Mouse (Mus musculus) B cell, adult 2 months (primary cell): Measurements from ENCODE around the gene Tbc1d16.
"Not testable (repeated sequence)": the region's sequence is repeated elsewhere in the genome, so short reads cannot be mapped to it uniquely, and the experiment has no call there.

Experiments
- DNase-seq, 2 experiments: peaks; one replicate each; pipeline ENCODE4 v3.0.0; 2022

The Tbc1d16 gene

DNA sequence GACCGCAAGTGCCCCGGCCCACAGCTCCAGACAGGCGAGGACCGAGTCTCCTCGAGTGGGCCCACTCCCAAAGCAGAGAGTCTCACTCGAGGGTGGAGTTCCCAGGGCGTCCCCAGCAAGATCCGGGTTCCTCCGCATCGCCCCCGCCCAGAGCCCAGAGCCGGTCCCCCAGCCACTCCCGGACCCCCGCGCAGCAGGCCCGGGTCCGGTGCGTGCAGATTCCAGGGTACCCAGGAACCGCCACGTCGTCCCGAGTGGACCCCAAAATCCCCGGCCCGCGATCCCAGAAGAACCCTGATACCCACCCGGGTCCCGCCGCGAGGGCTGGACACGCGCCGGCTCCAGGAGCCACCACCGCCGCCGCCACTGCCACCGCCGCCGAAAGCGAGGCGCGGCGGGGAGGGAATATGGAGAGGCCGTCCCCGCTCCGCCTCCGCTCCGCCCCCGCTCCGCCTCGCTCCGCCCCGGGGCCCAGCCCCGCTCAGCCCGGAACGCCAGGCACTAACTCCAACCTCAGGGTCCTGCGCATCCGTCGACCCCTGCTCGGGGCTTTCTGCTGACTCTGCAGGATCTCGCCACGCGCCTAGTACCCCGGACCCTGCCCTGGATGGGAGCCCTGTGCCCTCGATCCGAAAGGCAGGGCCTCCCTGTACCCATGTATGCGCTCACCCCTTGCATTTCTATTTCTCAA, at the start of gene Tbc1d16, which contains the start of gene Ccdc40:
Gene Tbc1d16, minus strand, starts transcription at position 409 of the 691 bp plus-strand sequence.
Gene Ccdc40, plus strand, starts transcription at position 482 of the 691 bp plus-strand sequence.
- DNase-seq: peak; percentile 69 to 71

DNA sequence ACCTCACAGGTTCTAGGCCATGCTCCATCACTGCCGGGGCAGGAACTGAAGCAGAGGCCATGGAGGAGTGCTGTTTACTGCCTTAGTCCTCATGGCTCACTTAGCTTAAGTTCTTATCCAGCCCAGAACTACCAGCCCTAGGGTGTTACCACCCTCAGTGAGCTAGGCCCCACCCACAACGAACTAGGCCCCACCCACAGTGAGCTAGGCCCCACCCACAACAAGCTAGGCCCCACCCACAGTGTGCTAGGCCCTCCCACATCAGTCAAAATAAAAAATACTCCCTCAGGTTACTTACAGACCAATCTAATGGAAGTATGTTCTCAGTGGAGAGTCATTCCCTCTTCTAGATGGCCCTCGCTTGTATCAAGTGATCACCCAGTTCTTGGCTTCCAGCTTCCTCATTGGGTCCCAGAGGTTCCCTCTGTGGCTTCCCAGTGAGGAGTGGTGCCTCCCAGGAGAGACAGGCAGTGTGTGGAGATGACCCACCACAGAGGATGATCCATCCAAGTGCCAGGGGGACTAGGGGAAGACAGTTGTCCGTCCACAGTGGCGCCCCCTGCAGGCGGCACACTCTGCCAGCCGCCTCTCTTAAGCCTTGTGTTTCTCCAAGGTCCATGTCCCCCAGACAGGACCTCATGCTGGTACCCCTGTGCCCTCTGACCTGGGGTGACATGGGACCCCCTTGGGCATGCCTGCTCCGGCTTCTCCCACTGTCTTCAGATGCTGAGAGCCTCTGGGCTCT, 45.1 kb upstream of the Tbc1d16 start:
- DNase-seq: peak; percentile 51 to 56

DNA sequence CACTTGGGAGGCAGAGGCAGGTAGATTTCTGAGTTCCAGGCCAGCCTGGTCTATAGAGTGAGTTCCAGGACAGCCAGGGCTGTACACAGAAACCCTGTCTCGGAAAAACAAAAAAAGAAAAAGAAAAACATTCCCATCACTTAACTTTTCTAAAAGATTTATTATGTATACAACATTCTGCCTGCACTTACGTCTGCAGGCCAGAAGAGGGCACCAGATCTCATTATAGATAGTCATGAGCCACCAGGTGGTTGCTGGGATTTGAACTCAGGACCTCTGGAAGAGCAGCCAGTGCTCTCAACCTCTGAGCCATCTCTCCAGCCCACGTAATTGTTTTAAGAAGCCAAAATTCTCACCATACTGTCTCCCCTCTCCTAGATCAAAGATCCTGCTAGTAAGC, 44.2 kb upstream of the Tbc1d16 start:
- DNase-seq: peak in 1 of 2 experiments; percentile 33

DNA sequence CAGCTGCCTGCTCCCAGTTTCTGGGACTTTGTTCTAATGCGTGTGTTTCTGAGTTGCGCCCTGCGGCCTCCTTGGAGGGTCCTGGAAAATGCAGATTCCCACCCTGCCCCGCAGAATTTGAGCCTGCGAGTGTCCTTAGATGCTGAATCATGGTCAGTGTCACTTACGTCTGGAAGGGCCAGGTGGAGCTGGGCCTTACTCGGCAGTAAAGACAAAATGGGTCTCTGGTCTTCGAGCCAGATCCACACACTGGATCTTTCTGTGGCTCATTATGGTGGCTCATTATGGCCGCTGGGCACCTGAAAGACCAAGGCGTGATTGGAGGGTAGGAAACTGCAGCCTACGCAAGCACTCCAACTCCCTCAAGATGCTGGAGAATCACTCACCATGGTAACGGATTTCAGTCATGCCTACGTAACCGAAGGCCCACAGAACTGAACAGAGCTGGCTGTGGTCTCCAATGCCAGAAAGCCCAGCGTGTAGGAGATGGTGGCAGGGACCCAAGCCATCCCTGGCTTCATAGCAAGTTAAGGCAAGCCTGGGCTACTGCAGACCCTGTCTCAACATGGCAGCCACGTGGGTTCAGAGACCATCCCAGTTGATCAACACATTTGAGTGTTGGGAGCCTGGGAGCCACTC, 40.4 kb upstream of the Tbc1d16 start:
- DNase-seq: no peak

DNA sequence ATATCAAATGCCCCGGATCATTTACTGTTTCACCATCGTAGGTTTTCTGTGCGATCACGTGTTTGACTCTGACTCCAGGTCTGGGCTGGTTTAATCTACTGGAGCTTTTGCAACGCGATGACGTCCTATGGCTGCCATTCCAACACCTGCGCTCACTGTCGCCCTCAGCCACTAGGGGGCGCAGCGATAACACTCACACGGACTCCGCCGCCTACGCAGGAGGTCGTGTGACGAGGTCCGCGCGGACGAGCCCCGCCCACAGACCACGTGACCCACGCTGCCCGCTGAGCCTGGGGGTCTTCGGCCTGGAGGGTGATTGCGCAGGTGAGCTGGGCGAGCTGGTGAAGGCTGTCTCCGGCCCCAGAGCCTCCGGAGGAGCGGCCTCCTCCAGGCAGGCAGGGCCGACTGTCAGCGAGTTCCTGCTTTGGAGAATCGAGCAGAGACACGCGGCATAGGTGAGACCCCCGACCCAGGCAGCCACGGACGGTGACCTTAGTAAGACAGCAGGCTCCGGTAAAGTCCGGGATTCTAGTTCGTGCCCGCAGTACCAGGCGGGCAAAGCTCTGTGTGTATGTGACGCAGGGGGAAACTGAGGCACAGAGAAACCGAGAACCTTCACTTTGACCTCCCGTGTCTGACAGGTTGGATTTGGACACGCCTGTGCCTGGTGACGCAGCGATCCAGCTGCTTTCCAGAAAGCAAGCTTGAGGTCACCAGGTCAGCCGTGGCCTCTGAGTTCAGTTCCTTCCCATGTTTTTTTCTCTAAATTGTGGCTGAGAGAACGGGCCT, 39.7 kb upstream of the Tbc1d16 start, which contains the start of gene Gaa:
Gene Gaa, plus strand, starts transcription at position 120 of the 789 bp plus-strand sequence.
- peak; percentile 98 to 99 for DNase-seq

DNA sequence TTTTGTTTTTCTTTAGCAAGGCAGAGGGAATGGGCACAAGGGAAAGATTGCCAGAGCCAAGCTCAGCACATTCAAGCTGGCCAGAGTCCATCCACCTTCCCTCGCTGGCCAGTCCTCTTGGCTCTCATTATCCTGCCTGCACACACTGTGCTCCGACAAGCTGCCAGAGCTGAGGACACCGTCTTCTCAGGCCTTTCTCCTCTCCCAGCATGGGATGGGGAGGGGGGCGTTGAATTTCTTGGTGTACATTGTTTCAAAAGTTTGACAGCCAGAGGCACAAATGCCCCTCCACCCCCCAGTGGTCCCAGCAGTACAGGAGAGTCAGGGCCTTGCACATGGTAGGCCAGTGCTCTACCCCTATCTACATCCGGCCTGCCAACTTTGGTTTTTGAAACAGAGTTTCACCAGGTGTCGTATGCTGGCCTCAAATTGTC, 39.0 kb upstream of the Tbc1d16 start:
- DNase-seq: no peak

DNA sequence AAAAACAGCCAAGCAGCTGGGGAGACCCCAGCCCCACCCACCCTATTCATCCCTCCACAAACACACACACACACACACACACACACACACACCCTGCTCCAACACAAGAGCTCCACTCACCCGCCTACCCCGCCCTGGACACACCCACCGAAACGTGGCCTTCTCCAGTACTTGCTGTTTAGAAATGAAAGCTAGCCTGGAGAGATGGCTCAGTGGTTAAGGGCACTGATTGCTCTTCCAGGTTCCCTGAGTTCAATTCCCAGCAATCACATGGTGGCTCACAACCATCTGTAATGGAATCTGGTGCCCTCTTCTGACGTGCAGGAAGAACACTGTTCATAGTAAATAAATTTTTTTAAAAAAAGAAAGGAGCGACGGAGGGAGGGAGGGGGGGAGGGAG, 37.5 kb upstream of the Tbc1d16 start:
- no peak for DNase-seq

DNA sequence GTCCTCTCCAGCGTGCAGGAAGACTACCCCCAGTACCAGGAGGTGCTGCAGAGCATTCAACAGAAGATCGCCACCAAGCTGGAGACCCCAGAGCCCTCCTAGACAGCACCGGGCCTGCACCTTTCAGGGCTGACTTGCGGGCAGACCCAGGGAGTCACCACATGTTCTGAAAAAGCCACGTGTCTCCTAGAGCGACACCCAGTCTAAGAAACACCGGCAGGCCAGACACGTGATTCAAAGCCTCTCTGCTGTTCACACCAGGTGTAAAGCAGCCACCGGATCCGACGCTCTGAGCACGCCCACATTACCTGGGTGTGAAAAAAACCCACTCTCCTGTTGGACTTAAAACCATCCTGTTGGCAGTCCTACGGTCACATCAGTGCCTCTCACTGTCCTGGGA, 36.1 kb upstream of the Tbc1d16 start:
- no peak for DNase-seq

DNA sequence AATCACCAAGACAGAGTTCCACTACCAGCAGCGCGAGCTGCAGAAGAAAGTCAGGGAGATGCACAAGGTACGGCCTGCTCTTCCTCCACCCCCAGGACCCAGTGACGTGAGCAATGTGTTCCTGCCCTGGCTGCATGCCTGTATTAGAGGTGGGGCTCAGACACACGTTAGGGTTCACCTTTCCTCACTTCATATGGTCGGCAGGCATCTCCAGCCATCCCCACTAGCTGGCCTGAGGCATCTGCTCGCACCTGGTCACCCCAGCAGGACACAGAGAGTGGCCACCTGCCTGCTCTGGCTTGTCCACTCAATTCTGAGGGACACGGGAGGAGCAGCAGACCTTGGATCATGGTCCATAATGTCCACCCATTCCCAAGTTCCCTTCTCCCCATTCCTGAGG, 31.7 kb upstream of the Tbc1d16 start:
- DNase-seq: no peak

DNA sequence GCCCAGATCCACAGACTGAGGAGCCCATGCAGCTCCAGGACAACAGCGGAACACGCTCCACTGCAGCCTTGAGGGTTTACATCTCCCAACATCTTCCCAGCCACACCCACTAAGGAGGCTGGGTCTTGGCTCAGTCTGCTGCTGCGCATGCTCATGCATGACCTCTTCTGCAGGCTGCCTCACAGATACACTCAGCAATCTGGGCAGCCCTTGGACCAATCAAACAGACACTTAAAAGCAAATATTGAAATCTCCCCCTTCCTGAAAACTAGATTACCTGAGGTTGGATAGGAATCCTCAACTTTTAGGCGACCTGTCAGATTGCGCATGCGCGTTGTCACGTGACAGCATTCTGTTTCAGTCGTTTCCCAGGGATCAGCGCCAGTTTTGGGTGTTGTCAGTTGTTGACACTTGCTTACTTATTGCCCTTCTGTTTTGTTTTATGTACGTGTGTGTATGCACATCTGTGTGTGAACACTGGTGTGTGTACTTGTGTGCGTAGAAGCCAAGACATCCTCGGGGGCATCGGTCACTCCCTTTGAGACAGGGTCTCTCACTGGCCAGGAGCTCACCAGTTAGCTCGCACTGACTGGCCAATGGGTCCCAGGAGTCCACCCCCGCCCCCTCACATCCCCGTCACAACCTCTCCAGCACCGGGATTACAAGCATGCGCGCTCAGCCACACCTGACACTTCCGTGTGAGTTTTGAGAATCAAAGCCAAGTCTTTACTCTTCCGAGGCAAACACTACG, 30.4 kb upstream of the Tbc1d16 start:
- DNase-seq: peak; percentile 57 to 63

DNA sequence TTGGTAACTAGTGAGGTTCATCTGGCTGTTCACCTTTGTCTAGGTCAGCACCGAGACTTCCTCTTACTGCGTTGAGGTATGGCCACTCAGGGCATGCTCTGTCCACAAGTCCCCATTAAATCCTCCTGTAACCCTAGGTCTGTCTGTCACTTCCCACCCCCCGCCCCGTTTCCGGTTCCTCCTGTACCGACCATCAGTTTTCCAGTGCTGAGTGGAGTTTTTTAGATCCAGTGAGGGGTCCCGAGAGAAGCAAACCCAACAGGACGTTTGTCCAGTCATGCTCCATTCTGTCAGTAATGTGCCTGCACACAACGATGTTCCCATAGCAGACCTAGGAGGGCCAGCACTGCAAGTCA, 29.9 kb upstream of the Tbc1d16 start:
- no peak for DNase-seq

DNA sequence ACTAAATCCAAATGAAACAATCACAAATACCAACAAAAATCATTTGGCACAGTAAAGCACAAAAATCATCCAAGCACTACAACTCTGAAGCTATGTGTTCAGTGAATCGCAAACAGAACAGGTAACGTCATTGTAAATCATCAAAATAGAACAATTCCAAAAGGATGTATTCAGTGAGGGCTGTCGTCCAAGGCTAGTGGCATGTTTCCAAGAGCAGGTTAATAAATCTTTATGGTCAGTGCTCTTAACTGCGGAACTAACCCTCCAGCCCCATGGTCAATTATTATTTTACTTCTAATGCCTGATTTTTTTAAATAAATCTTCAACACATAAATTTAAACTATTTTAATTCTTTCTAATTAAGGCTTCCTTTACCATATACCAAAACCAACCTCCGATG, 28.3 kb upstream of the Tbc1d16 start:
- DNase-seq: not testable (repeated sequence)

DNA sequence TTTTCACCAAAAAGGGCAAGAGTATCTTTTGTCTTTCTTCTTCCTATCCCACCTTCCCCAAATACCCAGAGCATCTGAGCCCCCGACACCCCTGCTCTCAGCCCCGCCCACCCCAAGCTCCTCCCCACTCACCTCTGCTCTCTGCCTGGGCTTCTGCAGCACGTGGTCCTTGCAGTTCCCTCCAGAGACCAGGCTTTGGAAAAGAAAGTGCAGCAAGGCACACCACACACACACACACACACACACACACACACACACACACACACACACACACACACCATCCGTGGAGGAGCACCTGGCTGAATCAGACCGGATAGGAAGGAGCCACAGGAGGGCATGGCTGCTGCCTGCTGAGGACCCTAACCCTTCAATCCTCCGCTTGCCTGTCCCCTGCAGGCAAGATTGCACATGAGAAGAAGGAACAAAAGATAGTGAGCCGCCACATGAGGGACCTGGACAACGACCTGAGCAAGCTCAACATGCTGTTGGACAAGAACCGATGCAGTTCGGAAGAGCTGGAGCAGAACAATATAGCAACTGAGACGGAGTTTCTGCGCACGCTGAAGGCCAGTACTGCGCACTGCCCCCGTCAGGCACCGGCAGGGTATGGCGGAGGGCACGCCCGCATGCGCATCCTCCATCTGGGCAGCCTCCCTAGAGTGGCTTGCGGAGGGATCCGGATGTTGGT, 24.7 kb upstream of the Tbc1d16 start:
- DNase-seq: peak; percentile 61 to 65

DNA sequence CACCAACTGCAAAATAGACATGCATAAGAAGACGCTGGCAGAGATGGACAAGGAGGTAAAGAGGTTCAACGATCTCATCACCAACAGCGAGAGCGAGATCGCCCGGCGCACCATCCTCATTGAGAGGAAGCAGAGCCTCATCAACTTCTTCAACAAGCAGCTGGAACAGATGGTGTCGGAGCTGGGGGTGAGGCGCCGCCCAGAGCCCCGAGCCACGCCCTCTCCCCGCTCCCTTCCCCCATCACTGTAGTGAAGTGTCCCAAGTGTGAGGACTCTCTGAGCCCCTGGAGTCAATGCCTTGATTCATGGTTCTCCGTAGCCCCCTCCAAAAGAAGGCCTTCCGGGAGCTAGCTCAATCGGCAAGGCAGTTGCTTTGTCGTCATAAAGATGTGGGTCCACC, 22.7 kb upstream of the Tbc1d16 start:
- DNase-seq: no peak

DNA sequence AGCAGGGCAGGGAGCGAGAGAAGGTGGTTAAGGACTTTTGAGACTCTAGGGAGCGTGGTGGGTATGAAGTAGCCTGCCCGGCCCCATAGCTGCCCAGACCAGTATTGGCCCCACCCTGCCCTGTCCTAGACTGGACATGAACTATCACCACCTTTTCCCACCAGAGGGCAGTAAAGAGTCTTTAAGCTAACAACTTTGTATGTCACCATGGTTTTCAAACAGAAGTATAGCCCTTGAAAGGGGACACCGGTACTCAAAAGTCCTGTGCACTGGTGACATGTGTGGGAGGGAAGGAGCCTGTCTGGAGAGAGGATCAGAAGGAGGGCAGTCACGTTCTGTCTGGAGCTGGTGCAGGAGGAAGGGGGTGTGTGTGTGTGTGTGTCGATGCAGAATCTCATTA, 20.7 kb upstream of the Tbc1d16 start:
- DNase-seq: peak; percentile 73

DNA sequence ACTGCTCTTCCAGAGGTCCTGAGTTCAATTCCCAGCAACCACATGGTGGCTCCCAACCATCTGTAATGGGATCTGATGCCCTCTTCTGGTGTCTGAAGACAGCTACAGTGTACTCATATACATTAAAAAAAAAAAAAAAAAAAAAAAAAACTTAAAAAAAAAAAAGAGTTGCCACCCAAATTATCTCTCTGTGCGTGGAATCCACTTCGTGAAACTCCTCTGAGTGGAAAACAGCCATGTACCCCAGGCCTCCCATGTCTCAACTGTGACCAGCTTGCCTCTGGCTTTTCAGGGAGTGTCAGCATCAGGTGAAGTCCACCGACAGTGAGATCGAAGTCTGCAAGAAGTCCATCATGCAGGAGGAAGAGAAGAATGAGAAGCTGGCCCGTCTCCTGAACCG, 17.2 kb upstream of the Tbc1d16 start:
- DNase-seq: not testable (repeated sequence)

DNA sequence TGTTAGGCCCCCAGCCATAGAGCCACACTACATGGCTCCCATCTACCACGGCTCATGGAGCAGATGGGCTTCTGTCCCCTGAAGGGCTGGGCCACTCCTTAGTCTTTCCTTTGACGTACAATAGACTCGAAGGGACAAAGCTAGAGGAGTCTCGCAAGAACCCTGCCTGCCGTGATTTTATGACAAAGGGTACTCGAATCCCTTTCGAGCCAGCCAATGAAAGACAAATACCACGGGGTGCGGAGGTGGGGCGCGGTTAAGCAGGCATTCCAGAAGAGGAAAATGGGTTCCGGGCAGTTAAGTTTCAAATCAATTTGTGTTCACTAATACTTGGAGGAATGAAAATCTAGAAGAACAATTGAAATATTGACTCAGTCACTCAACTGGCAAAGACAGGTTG, 11.2 kb upstream of the Tbc1d16 start:
- no peak for DNase-seq

DNA sequence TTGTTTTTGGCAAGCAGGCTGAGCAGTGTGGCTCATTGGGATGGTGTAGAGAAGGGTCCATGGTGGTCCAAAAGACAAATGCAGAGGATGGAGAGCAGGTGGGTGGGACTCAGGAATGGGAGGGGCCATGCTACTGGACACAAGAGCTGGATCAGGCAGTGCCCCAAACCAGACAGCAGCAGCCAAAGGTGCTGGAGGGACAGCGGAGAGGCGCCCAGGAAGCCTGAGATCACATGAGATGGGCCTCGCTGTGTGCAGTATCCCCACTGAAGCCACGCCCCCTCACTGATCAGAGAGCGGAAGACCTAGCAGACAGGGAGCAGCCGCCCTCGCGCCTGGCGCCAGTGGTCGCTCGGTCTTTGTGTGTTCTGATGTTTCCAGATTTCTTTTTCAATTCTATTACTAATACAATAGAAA, 10.0 kb upstream of the Tbc1d16 start:
- peak; percentile 78 to 80 for DNase-seq

DNA sequence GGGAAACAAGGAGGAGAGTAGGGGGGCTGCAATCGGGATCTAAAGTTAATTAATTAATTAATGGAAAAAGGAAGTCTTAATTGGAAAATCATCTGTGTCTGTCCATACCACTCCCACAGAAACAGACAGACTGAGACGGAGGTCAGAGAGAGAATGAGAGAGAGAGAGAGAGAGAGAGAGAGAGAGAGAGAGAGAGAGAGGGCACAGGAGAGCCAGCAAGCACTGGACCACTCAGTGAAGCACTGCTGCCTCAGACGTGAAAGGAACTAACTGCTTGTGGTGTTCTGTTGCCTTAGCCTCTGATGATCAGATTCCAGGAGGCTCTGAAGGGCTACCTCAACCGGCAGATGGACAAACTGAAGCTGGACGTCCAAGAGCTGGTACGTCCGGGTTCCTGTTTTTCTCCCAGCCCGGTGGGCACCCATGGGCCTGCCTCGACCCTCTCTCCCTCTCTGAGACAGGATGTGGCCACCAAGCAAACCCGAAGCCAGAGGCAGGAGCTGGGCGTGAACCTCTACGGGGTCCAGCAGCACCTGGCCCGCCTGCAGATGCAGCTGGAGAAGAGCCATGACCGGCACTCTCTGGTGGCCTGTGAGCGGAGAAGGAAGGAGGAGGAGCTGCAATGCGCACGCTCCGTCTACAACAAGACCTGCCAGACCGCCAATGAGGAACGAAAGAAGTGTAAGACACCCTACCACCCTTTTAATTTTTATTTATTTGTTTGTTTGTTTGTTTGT, 9.4 kb upstream of the Tbc1d16 start:
- peak; percentile 47 to 53 for DNase-seq

DNA sequence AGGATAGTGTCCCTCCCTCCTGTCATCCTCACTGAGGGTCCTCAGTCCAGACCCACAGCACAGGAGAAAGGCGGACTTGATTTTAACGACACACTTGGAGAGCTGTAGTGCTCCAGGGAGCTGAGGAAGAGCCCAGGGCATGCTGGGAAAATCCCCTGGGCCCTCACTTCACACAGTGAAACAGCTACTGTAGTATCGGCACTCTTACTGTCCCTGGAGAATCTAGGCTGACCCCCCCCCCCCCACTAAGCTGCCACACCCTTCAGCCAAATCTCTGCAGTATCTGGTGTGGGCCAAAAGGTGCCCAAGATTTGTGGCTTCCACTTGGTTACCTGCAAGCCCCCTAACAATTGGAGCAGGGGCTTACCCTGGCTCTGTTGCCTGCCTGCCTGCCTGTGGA, 8.7 kb upstream of the Tbc1d16 start:
- no peak for DNase-seq

DNA sequence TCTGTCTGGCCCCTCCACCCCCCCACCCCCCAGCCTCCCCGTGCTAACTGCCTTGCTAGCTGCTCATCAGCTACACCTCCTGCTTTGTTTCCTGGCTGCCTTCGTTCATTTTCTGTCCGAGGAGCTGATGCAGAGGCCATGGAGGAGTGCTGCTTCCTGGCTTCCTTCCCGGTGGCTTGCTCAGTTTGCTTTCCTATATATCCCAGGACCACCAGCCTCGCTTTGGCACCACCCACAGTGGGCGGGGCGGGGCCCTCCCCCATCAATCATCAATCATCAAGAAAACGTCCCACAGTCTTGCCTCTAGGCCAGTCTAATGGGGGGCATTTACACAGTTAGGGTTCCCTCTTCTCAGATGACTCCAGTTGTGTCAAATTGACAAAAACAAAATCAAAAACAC, 8.1 kb upstream of the Tbc1d16 start:
- no peak for DNase-seq
